Mouse (Mus musculus) olfactory bulb, adult 2 months (tissue): Measurements from ENCODE around the gene Sim2.

Source experiments
- CTCF ChIP-seq: fragments of 200-500 bp; IDR thresholded peaks from 2 replicates; pipeline ENCODE4 v1.5.1; 2012; ENCODE audit warnings: low read depth, mild to moderate bottlenecking, low read length, moderate library complexity; ENCODE audit not compliant: insufficient read depth
- POLR2A ChIP-seq: fragments of 200-500 bp; IDR thresholded peaks from 2 replicates; pipeline ENCODE4 v1.6.1; 2012; ENCODE audit warnings: mild to moderate bottlenecking, low read depth, low read length, moderate library complexity; ENCODE audit not compliant: insufficient read depth

- no peak for TF ChIP-seq POLR2A
- TF ChIP-seq CTCF, result no peak
Measured at GRCm38 (mm10) chr16:94096479-94096878, 11.7 kb downstream of the Sim2 start.
